ENCODE assay signal across 9 mouse cellular contexts in genomic region chr11:105331732-105332131, GRCm38 (mm10). TPM values are rescaled to one million over a fixed set of nuclear protein-coding genes. Genes with fewer than 3 reads are reported as not detected.
DNase-seq lines count a peak whose midpoint lies in the region; ATAC-seq and TF ChIP-seq lines count a peak whose summit lies in the region.
"Had no signal": no experiment of that assay in that cellular context is flagged by ENCODE, and none has a peak within 500 bp of the region (broad histone marks: within the 10 kb centered on the region; RNA-seq: fewer than 3 reads in every experiment).

No protein-coding gene starts in this region.

- no peak for TF ChIP-seq POLR2A in cerebellum, adult 2 months (IDR thresholded peaks at IDR 0.05; ENCODE audit: borderline replicate concordance, insufficient read depth, low read length)
- TF ChIP-seq POLR2A in thymus, adult 2 months (IDR thresholded peaks at IDR 0.05; ENCODE audit: control insufficient read depth, extremely low read depth, insufficient read depth, low read length, poor library complexity), result no peak

- no peak overlapping the region for H3K9ac ChIP-seq in hindbrain, embryonic 13.5 days
- no peak overlapping the region for H3K9ac ChIP-seq in forebrain, postnatal 0 days
- H3K9ac ChIP-seq: limb, embryonic 13.5 days had no signal

- DNase-seq in cerebellum, adult 9-11 months, result peak; percentile 16
- no peak for DNase-seq in cerebellum, adult 2 months
- DNase-seq in ovary, postnatal 36 days (ENCODE audit: low spot score), result peak; percentile 75
- no peak for DNase-seq in ovary, postnatal 10 days (ENCODE audit: low spot score)
- peak; percentile 59 for DNase-seq in lung, postnatal 36 days
- no peak for DNase-seq in thymus, adult 2 months
- no peak for DNase-seq in forebrain, postnatal 0 days

- H3K36me3 ChIP-seq in hindbrain, embryonic 13.5 days, result no peaks in the 10 kb centered on the region
- no peaks in the 10 kb centered on the region for H3K36me3 ChIP-seq in thymus, adult 2 months (ENCODE audit: control insufficient read depth, insufficient read depth, low read length)
- no peaks in the 10 kb centered on the region for H3K36me3 ChIP-seq in forebrain, postnatal 0 days (ENCODE audit: insufficient read depth)

- peaks cover 4% of the 10 kb centered on the region; the same call in 1 of the 2 replicates for H3K4me1 ChIP-seq in cerebellum, adult 2 months (ENCODE audit: control insufficient read depth, insufficient read depth, low read length)
- H3K4me1 ChIP-seq in hindbrain, embryonic 13.5 days (replicated peaks), result peaks cover 20% of the 10 kb centered on the region
- no peaks in the 10 kb centered on the region for H3K4me1 ChIP-seq in thymus, adult 2 months (replicated peaks; ENCODE audit: control insufficient read depth, insufficient read depth, low read length)
- no peaks in the 10 kb centered on the region for H3K4me1 ChIP-seq in forebrain, postnatal 0 days (ENCODE audit: insufficient read depth)

- H3K9me3 ChIP-seq in hindbrain, embryonic 13.5 days, result no peaks in the 10 kb centered on the region
- H3K9me3 ChIP-seq in forebrain, postnatal 0 days (ENCODE audit: low read length), result no peaks in the 10 kb centered on the region
- H3K9me3 ChIP-seq: limb, embryonic 13.5 days had no signal

- TF ChIP-seq CTCF in cerebellum, adult 2 months (IDR thresholded peaks at IDR 0.05; ENCODE audit: borderline replicate concordance, insufficient read depth, low read depth, low read length), result no peak
- no peak for TF ChIP-seq CTCF in thymus, adult 2 months (IDR thresholded peaks at IDR 0.05; ENCODE audit: borderline replicate concordance, control insufficient read depth, extremely low read depth, insufficient read depth, low read length, poor library complexity)
- no peak for TF ChIP-seq CTCF in forebrain, postnatal 0 days (IDR thresholded peaks at IDR 0.05; ENCODE audit: low read depth)

- whole genome bisulfite sequencing in cerebellum, adult 2 months, result 34% methylated on average over 10 of the region's 10 CpGs
- WGBS in hindbrain, embryonic 13.5 days, result 39% methylated on average over 10 of the region's 10 CpGs
- 68% methylated on average over 10 of the region's 10 CpGs for WGBS in thymus, adult 2 months
- 45% methylated on average over 10 of the region's 10 CpGs for WGBS in forebrain, postnatal 0 days

- H3K4me2 ChIP-seq in hindbrain, embryonic 13.5 days, result no peak overlapping the region
- H3K4me2 ChIP-seq in forebrain, postnatal 0 days (ENCODE audit: low read depth), result no peak overlapping the region
- H3K4me2 ChIP-seq: limb, embryonic 13.5 days had no signal

- H3K27ac ChIP-seq in cerebellum, adult 2 months (ENCODE audit: insufficient read depth, low read length), result no peak overlapping the region
- H3K27ac ChIP-seq in hindbrain, embryonic 13.5 days, result no peak overlapping the region
- H3K27ac ChIP-seq in thymus, adult 2 months (ENCODE audit: control insufficient read depth, insufficient read depth, low read length), result no peak overlapping the region
- no peak overlapping the region for H3K27ac ChIP-seq in forebrain, postnatal 0 days (ENCODE audit: low read depth, low read length)
- H3K27ac ChIP-seq: limb, embryonic 13.5 days had no signal

- ATAC-seq in hindbrain, embryonic 13.5 days (ENCODE audit: low FRiP score), result 0 out of 2 replicates have a peak, but pooled peaks have one; percentile 26
- ATAC-seq in forebrain, postnatal 0 days, result no peak

- no peak overlapping the region for H3K4me3 ChIP-seq in cerebellum, adult 2 months (replicated peaks; ENCODE audit: insufficient read depth, low read depth, low read length)
- no peak overlapping the region for H3K4me3 ChIP-seq in hindbrain, embryonic 13.5 days
- H3K4me3 ChIP-seq in thymus, adult 2 months (ENCODE audit: control insufficient read depth, insufficient read depth, low read length), result no peak overlapping the region
- no peak overlapping the region for H3K4me3 ChIP-seq in forebrain, postnatal 0 days (ENCODE audit: low read depth, low read length)
- H3K4me3 ChIP-seq: limb, embryonic 13.5 days had no signal

- no peaks in the 10 kb centered on the region for H3K27me3 ChIP-seq in cerebellum, adult 2 months (ENCODE audit: control insufficient read depth, insufficient read depth, low read length)
- no peaks in the 10 kb centered on the region for H3K27me3 ChIP-seq in hindbrain, embryonic 13.5 days
- H3K27me3 ChIP-seq in thymus, adult 2 months (ENCODE audit: control insufficient read depth, insufficient read depth, low read length), result no peaks in the 10 kb centered on the region
- H3K27me3 ChIP-seq in forebrain, postnatal 0 days (ENCODE audit: insufficient read depth, low read length), result no peaks in the 10 kb centered on the region
- H3K27me3 ChIP-seq: limb, embryonic 13.5 days had no signal

RNA-seq across cellular contexts. Expression of gene Mrc2, which starts 39.3 kb away (rescaled TPM):
- 3.6 and 4.4 TPM in 2 replicates for polyA plus RNA-seq in cerebellum, adult 2 months (2012; rRNA removed)
- 5.3 and 5.5 TPM in 2 replicates for polyA plus RNA-seq in hindbrain, embryonic 13.5 days (2015; fragmentation: Nextera tagmentation; extraction: Ambion mirVana)
- 3.6 and 4.6 TPM in 2 replicates for polyA plus RNA-seq in thymus, adult 2 months (2012; rRNA removed)
- 8.2 and 13.2 TPM in 2 replicates for total RNA-seq in forebrain, postnatal 0 days (2014; rRNA removed)
- polyA plus RNA-seq in forebrain, postnatal 0 days (2015; fragmentation: Nextera tagmentation; extraction: Ambion mirVana), result 2.3 and 2.4 TPM in 2 replicates

Comparison
In these comparisons a context has a peak if more than half of its experiments do, and no peak if none do; other contexts are left out.
1. DNase-seq: peak in cerebellum, adult 9-11 months (single experiment), ovary, postnatal 36 days (single experiment) and lung, postnatal 36 days (single experiment); none in cerebellum, adult 2 months (0 of 2), ovary, postnatal 10 days (single experiment), thymus, adult 2 months (single experiment) and forebrain, postnatal 0 days (single experiment).